Mouse (Mus musculus) E14TG2a.4 (cell line): ENCODE measurements around the gene Slc35c2.

Experiments used
- CTCF ChIP-seq: conservative IDR thresholded peaks from 2 replicates; pipeline ENCODE4 v1.5.1; 2014; ENCODE audit warnings: low read length
- NANOG ChIP-seq: IDR thresholded peaks from 2 replicates; pipeline ENCODE4 v1.6.1; 2014; ENCODE audit warnings: borderline replicate concordance, low read length, mixed read lengths
- POU5F1 ChIP-seq: IDR thresholded peaks from 2 replicates; pipeline ENCODE4 v1.6.1; 2014; ENCODE audit warnings: low read length, borderline replicate concordance

DNA sequence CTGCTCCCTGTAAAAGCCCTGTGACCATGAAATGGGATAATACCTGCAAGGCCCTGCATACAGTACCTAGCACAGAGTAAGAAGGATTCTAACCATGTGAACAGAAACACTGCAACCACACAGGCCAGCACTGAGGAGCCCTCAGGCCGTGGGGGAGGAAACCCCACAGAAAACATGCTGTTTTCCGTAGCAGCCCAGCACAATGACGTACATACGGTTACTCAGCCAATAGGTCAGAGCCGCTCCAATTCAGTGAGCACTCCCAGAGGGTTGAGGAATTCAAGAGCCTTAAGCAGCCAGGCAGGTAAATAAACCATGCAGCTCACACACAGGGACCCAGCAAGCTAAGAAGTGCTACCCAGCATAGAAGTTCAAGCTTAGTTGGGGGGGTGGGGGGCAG lies 36.3 kb upstream of the Slc35c2 start:
- TF ChIP-seq CTCF, result no peak
- no peak for TF ChIP-seq NANOG
- no peak for TF ChIP-seq POU5F1
